In genomic region chr8:122665221-122665620, GRCm38 (mm10) we compare ENCODE assay signal across 8 mouse cellular contexts. TPM values are rescaled to one million over a fixed set of nuclear protein-coding genes. Genes with fewer than 3 reads are reported as not detected.
DNase-seq lines count a peak whose midpoint lies in the region; ATAC-seq and TF ChIP-seq lines count a peak whose summit lies in the region.

No protein-coding gene starts in this region.

- no peaks in the 10 kb centered on the region for H3K27me3 ChIP-seq in spleen, adult 2 months (ENCODE audit: control insufficient read depth, insufficient read depth, low read length)
- H3K27me3 ChIP-seq in stomach, embryonic 16.5 days (ENCODE audit: control insufficient read depth, insufficient read depth, low read length): no peaks in the 10 kb centered on the region

- no peak overlapping the region; the same call in 1 of the 2 replicates for H3K9ac ChIP-seq in stomach, embryonic 16.5 days (ENCODE audit: low read length)

- no peaks in the 10 kb centered on the region for H3K36me3 ChIP-seq in spleen, adult 2 months (ENCODE audit: control insufficient read depth, insufficient read depth, low read length)
- H3K36me3 ChIP-seq in stomach, embryonic 16.5 days (ENCODE audit: control insufficient read depth, insufficient read depth, low read length): no peaks in the 10 kb centered on the region

- H3K4me2 ChIP-seq in stomach, embryonic 16.5 days (ENCODE audit: low read depth, low read length): no peak overlapping the region

- 27% methylated on average over 8 of the region's 8 CpGs for WGBS in spleen, adult 2 months
- WGBS in lung, adult 2 months: 33% methylated on average over 8 of the region's 8 CpGs
- 43% methylated on average over 8 of the region's 8 CpGs for WGBS in stomach, embryonic 16.5 days

- H3K4me3 ChIP-seq in spleen, adult 2 months (ENCODE audit: extremely low read depth, insufficient read depth, insufficient read length): no peak overlapping the region
- H3K4me3 ChIP-seq in lung, adult 2 months (replicated peaks; ENCODE audit: extremely low read depth, low read depth, low read length): no peak overlapping the region
- no peak overlapping the region for H3K4me3 ChIP-seq in stomach, embryonic 16.5 days (replicated peaks; ENCODE audit: low read length)

- TF ChIP-seq POLR2A in spleen, adult 2 months (IDR thresholded peaks at IDR 0.05; ENCODE audit: low read depth, low read length): no peak
- peak; percentile 44; the same call in 1 of the 2 replicates for TF ChIP-seq POLR2A in lung, adult 2 months (IDR thresholded peaks at IDR 0.05; ENCODE audit: borderline replicate concordance, extremely low read depth, low read depth, low read length)

- TF ChIP-seq CTCF in spleen, adult 2 months (IDR thresholded peaks at IDR 0.05; ENCODE audit: extremely low read depth, insufficient read depth, insufficient read length, insufficient replicate concordance): no peak
- 0 out of 2 replicates have a peak, but pooled peaks have one; percentile 4 for TF ChIP-seq CTCF in lung, adult 2 months (IDR thresholded peaks at IDR 0.05; ENCODE audit: insufficient read depth, low read length)

- ATAC-seq in stomach, embryonic 16.5 days (ENCODE audit: insufficient read depth, low FRiP score): 0 out of 2 replicates have a peak, but pooled peaks have one; percentile 37

- peak overlapping the region; percentile 44 for H3K27ac ChIP-seq in spleen, adult 2 months (ENCODE audit: insufficient read depth, low read length)
- H3K27ac ChIP-seq in stomach, embryonic 16.5 days (ENCODE audit: low read length): peak overlapping the region; percentile 66

- peak; percentile 65 to 78 for DNase-seq in adrenal gland, adult (ENCODE audit: inconsistent age in 2 of 2, low spot score in 1 of 2)
- no peak for DNase-seq in adrenal gland, adult 18-20 months (ENCODE audit: low spot score in 2 of 2)
- no peak for DNase-seq in spleen, adult 2 months (ENCODE audit: low read depth in 1 of 2, low spot score in 2 of 2)
- no peak for DNase-seq in spleen, adult 12 weeks (ENCODE audit: low spot score)
- DNase-seq in gastrocnemius, postnatal 36 days: peak; percentile 54 to 59
- DNase-seq in kidney, adult 8-10 months: peak; percentile 61 to 64
- DNase-seq in lung, adult 2 months: peak; percentile 53

- no peaks in the 10 kb centered on the region for H3K9me3 ChIP-seq in stomach, embryonic 16.5 days (replicated peaks; ENCODE audit: control insufficient read depth, low read length)

- intact Hi-C loops in gastrocnemius, postnatal 36 days (cut with DNase I): no loop called here

- H3K4me1 ChIP-seq in spleen, adult 2 months (ENCODE audit: control insufficient read depth, insufficient read depth, insufficient read length): peaks cover 22% of the 10 kb centered on the region; the same call in 1 of the 2 replicates
- H3K4me1 ChIP-seq in lung, adult 2 months (ENCODE audit: control insufficient read depth, insufficient read depth, low read length): peaks cover 69% of the 10 kb centered on the region
- peaks cover 54% of the 10 kb centered on the region for H3K4me1 ChIP-seq in stomach, embryonic 16.5 days (ENCODE audit: control insufficient read depth, insufficient read depth, low read length)

RNA-seq across cellular contexts. Expression of gene Cbfa2t3, which starts 33.7 kb away (rescaled TPM):
- total RNA-seq in adrenal gland, adult 18-20 months (2021): 10 to 100 TPM; 10.5 to 28.9 TPM
- polyA plus RNA-seq in spleen, adult 2 months (2012; rRNA removed): 38.3 and 40.2 TPM in 2 replicates
- total RNA-seq in gastrocnemius, postnatal 36 days (2021): 10 to 100 TPM; 17.0 to 18.7 TPM
- 40.0 and 45.7 TPM in 2 replicates for polyA plus RNA-seq in lung, adult 2 months (2012; rRNA removed)
- 3.2 and 4.1 TPM in 2 replicates for polyA plus RNA-seq in stomach, embryonic 16.5 days (2015; fragmentation: Nextera tagmentation; extraction: Ambion mirVana)

RNA-seq across cellular contexts. Expression of gene Pabpn1l, which starts 42.7 kb away (rescaled TPM):
- not detected for total RNA-seq in adrenal gland, adult 18-20 months (2021)
- polyA plus RNA-seq in spleen, adult 2 months (2012; rRNA removed): 0.13 TPM in 1 of 2 replicates, not detected in the other
- not detected for total RNA-seq in gastrocnemius, postnatal 36 days (2021)
- polyA plus RNA-seq in lung, adult 2 months (2012; rRNA removed): not detected in 2 replicates
- not detected in 2 replicates for polyA plus RNA-seq in stomach, embryonic 16.5 days (2015; fragmentation: Nextera tagmentation; extraction: Ambion mirVana)

RNA-seq across cellular contexts. Expression of gene Trappc2l, which starts 53.8 kb away (rescaled TPM):
- 10 to 100 TPM; 63.1 to 64.5 TPM for total RNA-seq in adrenal gland, adult 18-20 months (2021)
- 101 and 133 TPM in 2 replicates for polyA plus RNA-seq in spleen, adult 2 months (2012; rRNA removed)
- 10 to 100 TPM; 38.2 to 40.6 TPM for total RNA-seq in gastrocnemius, postnatal 36 days (2021)
- 122 and 162 TPM in 2 replicates for polyA plus RNA-seq in lung, adult 2 months (2012; rRNA removed)
- polyA plus RNA-seq in stomach, embryonic 16.5 days (2015; fragmentation: Nextera tagmentation; extraction: Ambion mirVana): 41.4 and 50.6 TPM in 2 replicates

RNA-seq across cellular contexts. Expression of gene Galns, which starts 54.0 kb away (rescaled TPM):
- total RNA-seq in adrenal gland, adult 18-20 months (2021): 1 to 10 TPM; 5.0 to 6.1 TPM
- 13.1 and 16.4 TPM in 2 replicates for polyA plus RNA-seq in spleen, adult 2 months (2012; rRNA removed)
- total RNA-seq in gastrocnemius, postnatal 36 days (2021): 1 to 10 TPM; 1.3 to 1.6 TPM
- polyA plus RNA-seq in lung, adult 2 months (2012; rRNA removed): 13.8 and 14.9 TPM in 2 replicates
- polyA plus RNA-seq in stomach, embryonic 16.5 days (2015; fragmentation: Nextera tagmentation; extraction: Ambion mirVana): 14.7 and 14.8 TPM in 2 replicates

Comparison
In these comparisons a context has a peak if more than half of its experiments do, and no peak if none do; other contexts are left out.
1. DNase-seq: peak in adrenal gland, adult (2 of 2), gastrocnemius, postnatal 36 days (2 of 2), kidney, adult 8-10 months (2 of 2) and lung, adult 2 months (single experiment); none in adrenal gland, adult 18-20 months (0 of 2), spleen, adult 2 months (0 of 2) and spleen, adult 12 weeks (single experiment).